Mouse (Mus musculus): ENCODE measurements around the gene Gpr4. TPM values are rescaled to one million over a fixed set of nuclear protein-coding genes. Genes with fewer than 3 reads are reported as not detected.
A peak's percentile ranks its signal among the peaks of the same experiment; 100 is the strongest.

Gpr4 gene
- polyA plus RNA-seq, 1 experiment: 3.3 TPM

GRCm38 (mm10) chr7:19246855-19247254 lies 34.5 kb downstream of the Gpr4 start:
- Histone ChIP-seq H3K9ac (ENCODE audit: low read depth, poor library complexity, severe bottlenecking) (no peak overlapping the region), H3K27ac (ENCODE audit: insufficient read depth, low read length) (no peak overlapping the region), H3K27me3 (ENCODE audit: control insufficient read depth, insufficient read depth, low read length, poor library complexity, severe bottlenecking) (no peaks in the 10 kb centered on the region), H3K4me3 (ENCODE audit: low read depth, low read length) (no peak overlapping the region), H3K4me1 (ENCODE audit: control insufficient read depth, insufficient read depth, low read length) (peaks cover 2% of the 10 kb centered on the region), H3K36me3 (ENCODE audit: control insufficient read depth, insufficient read depth, low read length, poor library complexity, severe bottlenecking) (0 out of 2 replicates have a peak, but pooled peaks cover 4% of the 10 kb centered on the region), H3K9me3 (replicated peaks; ENCODE audit: control insufficient read depth, insufficient read depth, low read length, poor library complexity, severe bottlenecking) (no peaks in the 10 kb centered on the region)
- no peak for TF ChIP-seq POLR2A (IDR thresholded peaks at IDR 0.05; ENCODE audit: insufficient read depth, low read length)
- TF ChIP-seq CTCF (IDR thresholded peaks at IDR 0.05; ENCODE audit: low read depth, low read length): no peak
- no peak for TF ChIP-seq EP300 (IDR thresholded peaks at IDR 0.05; ENCODE audit: insufficient read depth, low read depth, low read length)

- no peak overlapping the region for H3K9ac ChIP-seq (ENCODE audit: low read depth, poor library complexity, severe bottlenecking)
Measured at GRCm38 (mm10) chr7:19247511-19247910, 35.2 kb downstream of the Gpr4 start.

GRCm38 (mm10) chr7:19252078-19252477 lies 39.7 kb downstream of the Gpr4 start:
- H3K36me3 ChIP-seq (ENCODE audit: control insufficient read depth, insufficient read depth, low read length, poor library complexity, severe bottlenecking): no peaks in the 10 kb centered on the region
- H3K27ac ChIP-seq (ENCODE audit: insufficient read depth, low read length): no peak overlapping the region
- TF ChIP-seq CTCF (IDR thresholded peaks at IDR 0.05; ENCODE audit: low read depth, low read length): no peak
- TF ChIP-seq POLR2A (IDR thresholded peaks at IDR 0.05; ENCODE audit: insufficient read depth, low read length): no peak
- TF ChIP-seq EP300 (IDR thresholded peaks at IDR 0.05; ENCODE audit: insufficient read depth, low read depth, low read length): no peak
- no peak overlapping the region for H3K9ac ChIP-seq (ENCODE audit: low read depth, poor library complexity, severe bottlenecking)
- no peaks in the 10 kb centered on the region for H3K9me3 ChIP-seq (replicated peaks; ENCODE audit: control insufficient read depth, insufficient read depth, low read length, poor library complexity, severe bottlenecking)
- no peaks in the 10 kb centered on the region for H3K27me3 ChIP-seq (ENCODE audit: control insufficient read depth, insufficient read depth, low read length, poor library complexity, severe bottlenecking)
- no peak overlapping the region for H3K4me3 ChIP-seq (ENCODE audit: low read depth, low read length)
- no peaks in the 10 kb centered on the region for H3K4me1 ChIP-seq (ENCODE audit: control insufficient read depth, insufficient read depth, low read length)

More at GRCm38 (mm10) chr7:19247511-19247910, 35.2 kb downstream of the Gpr4 start:
- peaks cover 2% of the 10 kb centered on the region for H3K4me1 ChIP-seq (ENCODE audit: control insufficient read depth, insufficient read depth, low read length)
- H3K4me3 ChIP-seq (ENCODE audit: low read depth, low read length): no peak overlapping the region
- H3K36me3 ChIP-seq (ENCODE audit: control insufficient read depth, insufficient read depth, low read length, poor library complexity, severe bottlenecking): 0 out of 2 replicates have a peak, but pooled peaks cover 4% of the 10 kb centered on the region
- no peaks in the 10 kb centered on the region for H3K9me3 ChIP-seq (replicated peaks; ENCODE audit: control insufficient read depth, insufficient read depth, low read length, poor library complexity, severe bottlenecking)
- no peak overlapping the region for H3K27ac ChIP-seq (ENCODE audit: insufficient read depth, low read length)
- TF ChIP-seq CTCF (IDR thresholded peaks at IDR 0.05; ENCODE audit: low read depth, low read length) (no peak), EP300 (IDR thresholded peaks at IDR 0.05; ENCODE audit: insufficient read depth, low read depth, low read length) (no peak), POLR2A (IDR thresholded peaks at IDR 0.05; ENCODE audit: insufficient read depth, low read length) (no peak)
- no peaks in the 10 kb centered on the region for H3K27me3 ChIP-seq (ENCODE audit: control insufficient read depth, insufficient read depth, low read length, poor library complexity, severe bottlenecking)

GRCm38 (mm10) chr7:19253437-19253836 lies 41.1 kb downstream of the Gpr4 start:
- no peak overlapping the region for H3K27ac ChIP-seq (ENCODE audit: insufficient read depth, low read length)
- H3K9ac ChIP-seq (ENCODE audit: low read depth, poor library complexity, severe bottlenecking): no peak overlapping the region
- H3K4me3 ChIP-seq (ENCODE audit: low read depth, low read length): no peak overlapping the region
- no peaks in the 10 kb centered on the region for H3K9me3 ChIP-seq (replicated peaks; ENCODE audit: control insufficient read depth, insufficient read depth, low read length, poor library complexity, severe bottlenecking)
- H3K4me1 ChIP-seq (ENCODE audit: control insufficient read depth, insufficient read depth, low read length): no peaks in the 10 kb centered on the region
- no peak for TF ChIP-seq POLR2A (IDR thresholded peaks at IDR 0.05; ENCODE audit: insufficient read depth, low read length)
- TF ChIP-seq EP300 (IDR thresholded peaks at IDR 0.05; ENCODE audit: insufficient read depth, low read depth, low read length): no peak
- TF ChIP-seq CTCF (IDR thresholded peaks at IDR 0.05; ENCODE audit: low read depth, low read length): no peak
- peaks cover 4% of the 10 kb centered on the region for H3K36me3 ChIP-seq (ENCODE audit: control insufficient read depth, insufficient read depth, low read length, poor library complexity, severe bottlenecking)
- H3K27me3 ChIP-seq (ENCODE audit: control insufficient read depth, insufficient read depth, low read length, poor library complexity, severe bottlenecking): no peaks in the 10 kb centered on the region

GRCm38 (mm10) chr7:19255395-19255794 lies 43.1 kb downstream of the Gpr4 start:
- peak overlapping the region; percentile 40 for H3K4me3 ChIP-seq (ENCODE audit: low read depth, low read length)
- peaks cover 20% of the 10 kb centered on the region for H3K36me3 ChIP-seq (ENCODE audit: control insufficient read depth, insufficient read depth, low read length, poor library complexity, severe bottlenecking)
- no peak for TF ChIP-seq EP300 (IDR thresholded peaks at IDR 0.05; ENCODE audit: insufficient read depth, low read depth, low read length)
- no peak for TF ChIP-seq POLR2A (IDR thresholded peaks at IDR 0.05; ENCODE audit: insufficient read depth, low read length)
- no peak for TF ChIP-seq CTCF (IDR thresholded peaks at IDR 0.05; ENCODE audit: low read depth, low read length)
- no peak overlapping the region for H3K9ac ChIP-seq (ENCODE audit: low read depth, poor library complexity, severe bottlenecking)
- no peak overlapping the region for H3K27ac ChIP-seq (ENCODE audit: insufficient read depth, low read length)
- H3K9me3 ChIP-seq (replicated peaks; ENCODE audit: control insufficient read depth, insufficient read depth, low read length, poor library complexity, severe bottlenecking): no peaks in the 10 kb centered on the region
- no peaks in the 10 kb centered on the region for H3K4me1 ChIP-seq (ENCODE audit: control insufficient read depth, insufficient read depth, low read length)
- H3K27me3 ChIP-seq (ENCODE audit: control insufficient read depth, insufficient read depth, low read length, poor library complexity, severe bottlenecking): no peaks in the 10 kb centered on the region

- no peak for TF ChIP-seq CTCF (IDR thresholded peaks at IDR 0.05; ENCODE audit: low read depth, low read length)
- no peak for TF ChIP-seq EP300 (IDR thresholded peaks at IDR 0.05; ENCODE audit: insufficient read depth, low read depth, low read length)
- no peak for TF ChIP-seq POLR2A (IDR thresholded peaks at IDR 0.05; ENCODE audit: insufficient read depth, low read length)
- Histone ChIP-seq H3K9ac (ENCODE audit: low read depth, poor library complexity, severe bottlenecking) (no peak overlapping the region), H3K36me3 (ENCODE audit: control insufficient read depth, insufficient read depth, low read length, poor library complexity, severe bottlenecking) (peaks cover 24% of the 10 kb centered on the region), H3K4me1 (ENCODE audit: control insufficient read depth, insufficient read depth, low read length) (no peaks in the 10 kb centered on the region), H3K4me3 (ENCODE audit: low read depth, low read length) (no peak overlapping the region), H3K27ac (ENCODE audit: insufficient read depth, low read length) (no peak overlapping the region), H3K9me3 (replicated peaks; ENCODE audit: control insufficient read depth, insufficient read depth, low read length, poor library complexity, severe bottlenecking) (no peaks in the 10 kb centered on the region), H3K27me3 (ENCODE audit: control insufficient read depth, insufficient read depth, low read length, poor library complexity, severe bottlenecking) (no peaks in the 10 kb centered on the region)
Measured at GRCm38 (mm10) chr7:19256567-19256966, 44.2 kb downstream of the Gpr4 start.

All from ES-Bruce4 (cell line).